Mouse (Mus musculus) midbrain, postnatal 0 days (tissue): ENCODE results near the gene 4930430F08Rik. TPM values are rescaled to one million over a fixed set of nuclear protein-coding genes. Genes with fewer than 3 reads are reported as not detected.

Experiments
- ATAC-seq: fragments of 200-750 bp; cut with Nextera tagmentation; 2 replicates; pipeline ENCODE4 v1.8.0; 2017; ENCODE audit warnings: moderate number of reproducible peaks, mild to moderate bottlenecking, moderate TSS enrichment, moderate library complexity; ENCODE audit not compliant: low FRiP score
- DNase-seq: peaks from one replicate; pipeline ENCODE4 v3.0.0-alpha.2; 2015; ENCODE audit warnings: low spot score
- H3K27ac ChIP-seq: fragments of 300-500 bp; sonication (generic); 2 replicates; pipeline ENCODE4 v1.5.1; 2014; ENCODE audit warnings: low read depth, mild to moderate bottlenecking, low read length, mixed read lengths
- H3K27me3 ChIP-seq: fragments of 300-500 bp; sonication (generic); 2 replicates; pipeline ENCODE4 v1.6.1; 2014; ENCODE audit warnings: low read length, control low read depth, mixed read lengths; ENCODE audit not compliant: insufficient read depth
- H3K36me3 ChIP-seq: fragments of 300-500 bp; sonication (generic); 2 replicates; pipeline ENCODE4 v1.6.1; 2014; ENCODE audit warnings: low read length, control low read depth, mixed read lengths; ENCODE audit not compliant: insufficient read depth
- H3K4me1 ChIP-seq: fragments of 300-500 bp; sonication (generic); 2 replicates; pipeline ENCODE4 v1.6.1; 2014; ENCODE audit warnings: mild to moderate bottlenecking, control low read depth, antibody characterized with exemption, low read length, mixed read lengths; ENCODE audit not compliant: insufficient read depth
- H3K4me2 ChIP-seq: fragments of 300-500 bp; sonication (generic); 2 replicates; pipeline ENCODE4 v1.6.1; 2014; ENCODE audit warnings: low read depth, mild to moderate bottlenecking, low read length, mixed read lengths; ENCODE audit not compliant: poor library complexity, severe bottlenecking
- H3K4me3 ChIP-seq: fragments of 300-500 bp; sonication (generic); 2 replicates; pipeline ENCODE4 v1.5.1; 2014; ENCODE audit warnings: low read depth, mild to moderate bottlenecking, low read length, moderate library complexity
- H3K9ac ChIP-seq: fragments of 300-500 bp; sonication (generic); replicated peaks from 2 replicates; pipeline ENCODE4 v1.6.1; 2014; ENCODE audit warnings: mild to moderate bottlenecking, low read length, moderate library complexity, mixed read lengths; ENCODE audit not compliant: poor library complexity, severe bottlenecking
- H3K9me3 ChIP-seq: fragments of 300-500 bp; sonication (generic); 2 replicates; pipeline ENCODE4 v1.6.1; 2016; ENCODE audit warnings: low read length, control low read depth
- CTCF ChIP-seq: IDR thresholded peaks from 2 replicates; pipeline ENCODE4 v1.5.1; 2016; ENCODE audit warnings: antibody characterized with exemption, mild to moderate bottlenecking
- WGBS: fragments of 180-500 bp; shearing (Covaris S2); extraction: QIAGEN DNeasy Blood & Tissue Kit; methylation state at CpG from one replicate; pipeline ENCODE4 v1.1.7; 2014; 5-methylcytosine and 5-hydroxymethylcytosine counted together
- polyA plus RNA-seq: library from polyadenylated mRNA; unstranded; fragments of >200 nt; fragmentation: Nextera tagmentation; extraction: Ambion mirVana; gene quantifications from 2 replicates; pipeline ENCODE4 v1.2.1, GENCODE M21; 2015
- total RNA-seq: library from RNA; depleted of rRNA; stranded (reverse); fragments of >200 nt; gene quantifications from 2 replicates; pipeline ENCODE4 v1.2.3, GENCODE M21; 2014; rRNA removed

The 4930430F08Rik gene
- total and polyA plus RNA-seq, 2 experiments from 2014 or later, result 15.4 to 27.7 TPM

DNA sequence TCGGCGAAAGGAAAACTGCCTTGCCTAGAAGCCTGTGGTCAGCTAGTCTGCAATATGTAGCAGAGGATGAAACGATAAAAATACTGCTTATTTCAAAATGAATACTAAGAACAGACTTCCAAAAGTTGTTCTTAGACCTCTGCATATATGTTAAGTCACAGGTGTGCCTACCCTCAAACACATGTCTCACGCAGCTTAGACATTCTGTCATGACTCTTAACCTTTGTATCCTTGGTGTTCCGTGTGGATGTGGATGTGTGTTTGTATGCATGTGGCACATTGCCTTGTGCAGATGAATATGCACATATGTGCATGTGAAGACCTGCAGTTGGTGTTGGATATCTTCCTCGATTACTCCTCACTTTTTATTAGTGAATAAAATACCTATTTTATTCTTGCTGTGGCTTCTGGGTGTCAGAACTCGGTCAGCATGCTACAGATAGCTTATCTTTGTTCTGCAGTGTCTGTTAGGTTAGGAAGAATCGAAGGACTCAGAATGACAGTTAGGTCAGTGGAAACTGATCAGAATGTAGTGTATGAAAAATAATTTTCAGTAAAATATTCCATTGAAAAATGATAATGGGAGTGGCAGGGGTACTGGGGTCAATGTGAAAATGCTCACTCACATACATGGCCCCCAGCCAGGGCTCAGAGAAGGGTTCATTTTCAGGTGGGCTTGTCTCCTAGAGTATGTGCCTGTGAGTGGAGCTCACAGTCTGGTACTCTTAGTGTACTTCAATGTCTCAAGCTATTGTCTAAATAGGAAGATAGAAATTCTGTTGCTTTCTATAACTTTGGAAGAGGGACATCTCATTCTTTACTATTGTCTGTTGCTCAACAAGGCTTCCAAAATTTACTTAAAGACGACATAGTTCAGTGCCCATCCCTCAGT is 65.5 kb downstream of the 4930430F08Rik start:
- no peaks in the 10 kb centered on the region for H3K36me3 ChIP-seq
- no peak for TF ChIP-seq CTCF
- H3K27ac ChIP-seq, result no peak overlapping the region
- H3K4me1 ChIP-seq, result no peaks in the 10 kb centered on the region
- WGBS, result 93% methylated on average over 9 of the region's 9 CpGs
- H3K9me3 ChIP-seq, result no peaks in the 10 kb centered on the region
- no peaks in the 10 kb centered on the region for H3K27me3 ChIP-seq
- no peak overlapping the region for H3K9ac ChIP-seq
- DNase-seq (no peak), ATAC-seq (no peak)
- H3K4me2 ChIP-seq, result no peak overlapping the region
- no peak overlapping the region for H3K4me3 ChIP-seq

DNA sequence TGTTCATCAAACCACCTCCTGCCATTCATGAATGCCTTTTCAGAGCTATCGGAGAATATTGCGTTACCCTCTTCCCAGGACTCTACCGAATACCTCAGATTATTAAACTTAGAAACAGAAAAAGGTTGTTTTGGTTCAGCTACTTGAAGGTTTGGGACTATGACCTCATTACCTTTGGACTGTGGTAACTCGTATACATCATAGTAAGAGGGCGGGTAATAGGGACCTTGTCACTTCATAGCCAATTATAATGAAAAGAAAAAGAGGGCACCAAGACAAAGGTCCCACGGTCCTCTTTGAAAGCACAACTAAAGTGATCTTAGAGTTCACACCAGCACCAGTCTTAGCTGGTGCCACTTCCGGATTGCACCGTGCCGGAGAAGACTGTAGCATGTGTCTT is 67.9 kb downstream of the 4930430F08Rik start:
- Histone ChIP-seq H3K36me3 (0 out of 2 replicates have a peak, but pooled peaks cover under 1% of the 10 kb centered on the region), H3K4me2 (no peak overlapping the region), H3K9me3 (no peaks in the 10 kb centered on the region), H3K9ac (no peak overlapping the region), H3K27ac (no peak overlapping the region), H3K4me1 (no peaks in the 10 kb centered on the region), H3K4me3 (no peak overlapping the region), H3K27me3 (no peaks in the 10 kb centered on the region)
- DNase-seq, result no peak
- WGBS, result 90% methylated on average over 9 of the region's 9 CpGs
- no peak for TF ChIP-seq CTCF
- no peak for ATAC-seq

Other genes with a start within 250 kb of the 4930430F08Rik start
- gene Gm4302, start 249.6 kb downstream of the 4930430F08Rik start, total RNA-seq, result 0.16 TPM in 1 of 2 replicates, not detected in the other
- gene Gm4302, start 249.6 kb downstream of the 4930430F08Rik start, polyA plus RNA-seq, result not detected in 2 replicates
- gene Gm4303, start 244.5 kb downstream of the 4930430F08Rik start, total RNA-seq, result not detected in 2 replicates
- gene Gm4303, start 244.5 kb downstream of the 4930430F08Rik start, polyA plus RNA-seq, result not detected in 2 replicates
- gene Gm4305, start 239.3 kb downstream of the 4930430F08Rik start, total RNA-seq, result not detected in 2 replicates
- gene Gm4305, start 239.3 kb downstream of the 4930430F08Rik start, polyA plus RNA-seq, result not detected in 2 replicates
- gene Gm4307, start 229.1 kb downstream of the 4930430F08Rik start, total RNA-seq, result not detected in 2 replicates
- gene Gm4307, start 229.1 kb downstream of the 4930430F08Rik start, polyA plus RNA-seq, result not detected in 2 replicates
- not detected in 2 replicates for gene Gm4312, start 207.9 kb downstream of the 4930430F08Rik start, total RNA-seq
- gene Gm4312, start 207.9 kb downstream of the 4930430F08Rik start, polyA plus RNA-seq, result not detected in 2 replicates
- 20.1 and 30.8 TPM in 2 replicates for gene Tmtc3, start 103.1 kb downstream of the 4930430F08Rik start, total RNA-seq
- gene Tmtc3, start 103.1 kb downstream of the 4930430F08Rik start, polyA plus RNA-seq, result 5.6 and 6.2 TPM in 2 replicates
- 3.9 and 5.3 TPM in 2 replicates for gene Cep290, start 102.9 kb downstream of the 4930430F08Rik start, total RNA-seq
- 4.7 and 5.1 TPM in 2 replicates for gene Cep290, start 102.9 kb downstream of the 4930430F08Rik start, polyA plus RNA-seq
- gene 1700017N19Rik, start 61 bp upstream of the 4930430F08Rik start, total RNA-seq, result not detected in 2 replicates
- 0.25 and 0.27 TPM in 2 replicates for gene 1700017N19Rik, start 61 bp upstream of the 4930430F08Rik start, polyA plus RNA-seq